Mouse (Mus musculus) embryonic facial prominence, embryonic 13.5 days (tissue): Measurements from ENCODE around the gene Prr27. TPM values are rescaled to one million over a fixed set of nuclear protein-coding genes. Genes with fewer than 3 reads are reported as not detected.

Source experiments
- ATAC-seq: fragments of 200-750 bp; cut with Nextera tagmentation; 2 replicates; pipeline ENCODE4 v1.8.0; 2017; ENCODE audit warnings: low read depth; ENCODE audit not compliant: insufficient number of reproducible peaks, insufficient read depth, low FRiP score, low TSS enrichment
- H3K27ac ChIP-seq: fragments of 300-500 bp; sonication (generic); 2 replicates; pipeline ENCODE4 v1.5.1; 2015; ENCODE audit warnings: moderate library complexity, mild to moderate bottlenecking, inconsistent platforms
- H3K27me3 ChIP-seq: fragments of 300-500 bp; sonication (generic); 2 replicates; pipeline ENCODE4 v1.6.1; 2015; ENCODE audit warnings: mild to moderate bottlenecking, inconsistent platforms
- H3K36me3 ChIP-seq: fragments of 300-500 bp; sonication (generic); 2 replicates; pipeline ENCODE4 v1.6.1; 2015; ENCODE audit warnings: mild to moderate bottlenecking, inconsistent platforms
- H3K4me1 ChIP-seq: fragments of 300-500 bp; sonication (generic); 2 replicates; pipeline ENCODE4 v1.6.1; 2015; ENCODE audit warnings: inconsistent platforms
- H3K4me2 ChIP-seq: fragments of 300-500 bp; sonication (generic); 2 replicates; pipeline ENCODE4 v1.6.1; 2015; ENCODE audit warnings: moderate library complexity, mild to moderate bottlenecking, inconsistent platforms
- H3K4me3 ChIP-seq: fragments of 300-500 bp; sonication (generic); 2 replicates; pipeline ENCODE4 v1.5.1; 2015; ENCODE audit warnings: mild to moderate bottlenecking, inconsistent platforms
- H3K9ac ChIP-seq: fragments of 300-500 bp; sonication (generic); 2 replicates; pipeline ENCODE4 v1.6.1; 2015; ENCODE audit warnings: mild to moderate bottlenecking, inconsistent platforms
- H3K9me3 ChIP-seq: fragments of 300-500 bp; sonication (generic); 2 replicates; pipeline ENCODE4 v1.6.1; 2016; ENCODE audit warnings: inconsistent platforms
- WGBS: fragments of 180-500 bp; shearing (Covaris S2); methylation state at CpG from one replicate; pipeline ENCODE4 v1.1.7; 2015; ENCODE audit warnings: mixed read lengths; 5-methylcytosine and 5-hydroxymethylcytosine counted together
- polyA plus RNA-seq: library from polyadenylated mRNA; unstranded; fragments of >200 nt; fragmentation: Nextera tagmentation; extraction: Ambion mirVana; gene quantifications from 2 replicates; pipeline ENCODE4 v1.2.1, GENCODE M21; 2015

Prr27 gene
- polyA plus RNA-seq, result not detected in 2 replicates

DNA sequence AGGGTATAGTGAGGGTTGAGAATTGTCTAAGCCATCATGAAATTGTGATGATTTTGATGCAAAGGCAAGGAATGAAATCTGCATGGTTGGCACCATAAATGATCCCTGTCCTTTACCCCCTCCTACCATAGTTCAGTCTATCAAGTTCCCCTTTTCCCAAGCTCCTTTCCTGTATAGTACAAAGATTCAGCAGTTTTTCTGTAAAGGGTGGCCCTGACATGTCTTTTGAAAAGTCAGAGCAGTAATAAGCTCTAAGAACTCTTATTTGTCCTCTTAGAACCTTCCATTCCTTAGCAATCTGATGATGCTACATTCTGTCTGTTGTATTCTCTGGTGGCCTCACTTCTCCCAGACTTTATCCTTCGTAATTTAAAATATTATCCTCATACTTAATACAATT is at the start of gene Prr27:
Gene Prr27, plus strand, starts transcription at position 301 of the 400 bp plus-strand sequence.
- Histone ChIP-seq H3K27ac (no peak within 1 kb of the TSS), H3K4me3 (no peak within 1 kb of the TSS), H3K9ac (no peak within 1 kb of the TSS), H3K4me1 (no peaks in the 10 kb centered on the region), H3K36me3 (no peaks in the 10 kb centered on the region), H3K4me2 (no peak within 1 kb of the TSS), H3K27me3 (no peaks in the 10 kb centered on the region), H3K9me3 (no peaks in the 10 kb centered on the region)
- no peak for ATAC-seq
- 72% methylated on average over 1 of the region's 1 CpGs for WGBS

DNA sequence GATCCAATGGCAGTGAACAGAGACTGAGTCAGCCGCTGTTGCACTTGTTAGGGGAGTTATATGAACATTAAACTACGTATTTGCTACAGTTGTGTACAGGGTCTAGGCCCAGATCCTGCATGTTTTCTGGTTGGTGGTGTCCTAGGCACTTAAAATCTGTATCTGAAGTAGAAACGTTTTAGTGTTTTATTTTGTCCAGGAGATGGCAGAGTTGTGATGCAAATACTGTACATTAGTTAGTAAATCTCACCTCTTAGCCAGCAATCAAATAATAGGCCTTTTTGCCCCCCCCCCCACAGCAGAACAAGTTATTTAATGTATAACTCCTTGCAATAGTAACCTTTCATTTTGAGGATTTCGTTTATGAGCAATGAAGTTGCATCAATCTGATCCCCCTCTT is 42.8 kb upstream of the Prr27 start:
- no peaks in the 10 kb centered on the region for H3K4me1 ChIP-seq
- no peak overlapping the region for H3K4me2 ChIP-seq
- no peaks in the 10 kb centered on the region for H3K36me3 ChIP-seq
- no peaks in the 10 kb centered on the region for H3K27me3 ChIP-seq
- WGBS, result 59% methylated on average over 4 of the region's 4 CpGs
- H3K9ac ChIP-seq, result no peak overlapping the region
- H3K27ac ChIP-seq, result no peak overlapping the region
- ATAC-seq, result no peak
- H3K9me3 ChIP-seq, result no peaks in the 10 kb centered on the region
- H3K4me3 ChIP-seq, result no peak overlapping the region

DNA sequence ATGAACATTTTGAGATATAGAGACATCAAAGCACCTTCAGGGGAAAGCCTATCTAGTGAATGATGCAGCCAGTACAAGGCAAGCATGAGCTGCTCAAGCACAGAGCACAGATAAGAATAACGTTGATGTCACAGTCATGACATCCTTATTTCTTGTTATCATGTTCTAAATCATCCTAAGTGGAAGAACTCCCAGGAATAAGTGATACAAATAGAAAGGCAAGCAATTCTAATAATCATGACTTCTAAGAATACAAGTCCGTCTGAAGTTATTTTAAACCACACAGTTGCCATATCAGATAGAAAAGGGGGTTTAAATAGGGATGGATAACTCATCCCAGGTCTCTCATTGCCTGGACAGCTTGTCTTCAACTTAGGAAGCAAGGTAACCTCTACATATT is 17.7 kb upstream of the Prr27 start, which contains the start of gene Csn1s2b:
Gene Csn1s2b, plus strand, starts transcription at position 301 of the 400 bp plus-strand sequence.
- Histone ChIP-seq H3K4me1 (no peaks in the 10 kb centered on the region), H3K27me3 (no peaks in the 10 kb centered on the region), H3K9ac (no peak within 1 kb of the TSS), H3K27ac (no peak within 1 kb of the TSS), H3K36me3 (no peaks in the 10 kb centered on the region), H3K4me2 (no peak within 1 kb of the TSS), H3K4me3 (no peak within 1 kb of the TSS), H3K9me3 (no peaks in the 10 kb centered on the region)
- 64% methylated on average over 2 of the region's 2 CpGs for WGBS
- no peak for ATAC-seq

DNA sequence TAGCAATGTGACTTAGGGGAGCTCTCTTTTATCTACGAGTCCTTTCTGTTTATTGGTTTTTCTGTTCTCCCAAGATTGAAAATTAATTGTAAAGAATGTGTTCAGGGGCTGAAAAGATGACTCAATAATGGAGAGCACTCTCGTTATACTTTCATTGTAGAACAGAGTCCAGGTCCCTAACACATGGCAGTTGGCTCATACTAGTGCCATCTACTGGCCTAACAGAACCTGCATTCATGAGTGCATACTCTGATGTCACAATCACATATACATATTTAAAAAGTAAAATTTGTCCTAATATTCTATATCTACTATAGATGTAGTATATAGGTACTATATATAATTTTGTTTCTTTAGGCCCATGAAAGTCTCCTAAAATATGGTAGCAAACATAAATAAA is 16.2 kb upstream of the Prr27 start:
- 58% methylated on average over 2 of the region's 2 CpGs for WGBS
- Histone ChIP-seq H3K27me3 (no peaks in the 10 kb centered on the region), H3K9ac (no peak overlapping the region), H3K9me3 (no peaks in the 10 kb centered on the region), H3K4me3 (no peak overlapping the region), H3K36me3 (no peaks in the 10 kb centered on the region), H3K27ac (no peak overlapping the region), H3K4me2 (no peak overlapping the region), H3K4me1 (no peaks in the 10 kb centered on the region)
- ATAC-seq, result no peak

DNA sequence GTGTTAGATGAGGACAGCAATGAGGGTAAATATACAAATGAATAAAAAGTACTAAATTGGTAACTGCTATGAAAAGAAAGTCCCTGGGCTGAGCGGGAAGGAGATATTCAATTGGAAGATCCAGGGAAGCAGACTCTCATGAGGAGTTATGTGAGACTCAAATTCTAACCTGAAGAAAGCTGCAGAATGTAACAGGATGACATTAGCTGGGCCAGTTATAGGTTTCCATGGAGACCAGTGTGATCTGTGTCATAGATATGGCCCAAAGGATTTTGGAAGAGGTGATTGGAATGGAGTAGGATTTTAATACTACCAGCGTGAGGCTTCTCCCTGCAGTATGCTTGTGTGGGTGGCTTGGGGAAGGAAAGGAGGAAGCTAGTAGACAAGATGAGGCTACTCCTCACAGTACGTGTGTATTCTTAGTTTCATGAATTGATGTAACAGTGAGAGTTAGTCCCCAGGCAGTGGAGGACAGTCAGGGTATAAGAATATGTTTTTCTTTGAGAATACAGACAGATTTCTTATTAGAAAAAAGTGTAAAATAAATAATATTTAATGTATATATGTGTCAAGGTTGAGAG is 29.7 kb downstream of the Prr27 start:
- no peak overlapping the region for H3K9ac ChIP-seq
- ATAC-seq, result no peak
- no peak overlapping the region for H3K4me2 ChIP-seq
- no peak overlapping the region for H3K27ac ChIP-seq
- WGBS, result 54% methylated on average over 3 of the region's 3 CpGs
- no peak overlapping the region for H3K4me3 ChIP-seq
- no peaks in the 10 kb centered on the region for H3K4me1 ChIP-seq
- H3K9me3 ChIP-seq, result no peaks in the 10 kb centered on the region
- no peaks in the 10 kb centered on the region for H3K36me3 ChIP-seq
- no peaks in the 10 kb centered on the region for H3K27me3 ChIP-seq

DNA sequence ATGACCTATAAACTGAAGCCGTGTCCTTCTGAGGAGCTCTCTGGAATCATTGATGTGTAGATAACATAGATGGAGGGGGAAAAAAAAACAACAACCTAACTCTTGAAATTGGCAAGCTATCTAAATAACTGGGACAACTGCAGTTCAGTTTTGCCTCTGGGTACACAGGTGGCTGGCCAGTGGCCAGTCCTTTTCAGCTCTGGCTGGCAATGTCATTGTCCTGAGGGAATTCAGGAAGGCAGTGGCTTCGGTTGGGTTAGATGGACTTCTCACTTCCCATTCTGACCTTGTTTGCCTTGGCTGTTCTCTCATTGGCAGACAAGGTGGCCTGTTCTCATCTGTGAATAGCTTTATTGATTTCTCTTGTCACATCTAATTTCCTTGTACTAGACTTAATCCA is 44.6 kb downstream of the Prr27 start:
- 54% methylated on average over 2 of the region's 2 CpGs for WGBS
- Histone ChIP-seq H3K9me3 (no peaks in the 10 kb centered on the region), H3K4me2 (no peak overlapping the region), H3K9ac (no peak overlapping the region), H3K36me3 (no peaks in the 10 kb centered on the region), H3K27ac (no peak overlapping the region), H3K27me3 (no peaks in the 10 kb centered on the region), H3K4me3 (no peak overlapping the region), H3K4me1 (no peaks in the 10 kb centered on the region)
- ATAC-seq, result no peak

DNA sequence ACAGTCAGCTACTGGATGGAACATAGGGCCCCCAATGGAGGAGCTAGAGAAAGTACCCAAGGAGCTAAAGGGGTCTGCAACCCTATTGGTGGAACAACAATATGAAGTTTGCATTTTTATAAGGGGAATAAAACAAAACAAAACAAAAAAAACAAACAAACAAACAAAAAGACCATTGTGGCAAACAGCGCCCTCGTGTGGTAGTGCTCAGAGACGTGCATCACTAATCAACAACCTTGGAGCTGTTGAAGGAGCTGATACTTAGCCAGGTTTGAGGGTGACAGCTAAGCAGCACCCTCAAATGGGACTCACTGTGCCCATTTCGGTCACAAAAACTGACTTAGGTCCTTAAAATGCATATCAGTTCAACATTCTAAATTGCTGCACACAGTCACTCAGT is 45.9 kb downstream of the Prr27 start:
- ATAC-seq, result no peak
- 32% methylated on average over 4 of the region's 4 CpGs for WGBS
- Histone ChIP-seq H3K27me3 (no peaks in the 10 kb centered on the region), H3K36me3 (no peaks in the 10 kb centered on the region), H3K4me1 (no peaks in the 10 kb centered on the region), H3K4me3 (no peak overlapping the region), H3K9me3 (no peaks in the 10 kb centered on the region), H3K9ac (no peak overlapping the region), H3K27ac (no peak overlapping the region), H3K4me2 (no peak overlapping the region)

DNA sequence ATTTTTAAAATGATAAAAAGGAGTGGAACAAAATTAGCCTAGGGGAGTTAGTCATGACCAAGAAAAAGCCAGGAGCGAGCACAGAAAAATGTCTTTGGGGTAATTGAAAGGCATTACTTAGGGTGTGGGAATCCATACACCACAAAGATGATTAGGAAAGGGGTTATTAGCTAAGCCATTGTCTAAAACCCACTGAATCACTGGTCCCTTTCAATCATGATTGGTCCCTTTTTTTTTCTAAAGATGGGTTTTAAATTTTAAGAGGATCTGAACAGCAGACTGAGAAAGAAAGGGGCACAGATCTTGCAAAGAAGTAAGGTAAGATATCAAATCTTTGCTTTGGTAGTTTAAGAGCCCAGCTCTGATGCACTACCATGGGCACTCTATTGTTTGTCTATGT is 59.2 kb downstream of the Prr27 start, which contains the start of gene Odam:
Gene Odam, plus strand, starts transcription at position 301 of the 400 bp plus-strand sequence.
- H3K4me3 ChIP-seq, result no peak within 1 kb of the TSS
- H3K27me3 ChIP-seq, result no peaks in the 10 kb centered on the region

More for the DNA sequence above, 59.2 kb downstream of the Prr27 start, which contains the start of gene Odam:
- no peaks in the 10 kb centered on the region for H3K36me3 ChIP-seq
- H3K9me3 ChIP-seq, result no peaks in the 10 kb centered on the region
- no peaks in the 10 kb centered on the region for H3K4me1 ChIP-seq
- H3K27ac ChIP-seq, result no peak within 1 kb of the TSS
- no peak within 1 kb of the TSS for H3K4me2 ChIP-seq
- no peak within 1 kb of the TSS for H3K9ac ChIP-seq
- 81% methylated on average over 1 of the region's 1 CpGs for WGBS
- ATAC-seq, result no peak

Other genes starting within 250 kb of the Prr27 start
- gene Sult1e1, start 234.1 kb upstream of the Prr27 start, polyA plus RNA-seq, result 7.2 and 15.2 TPM in 2 replicates
- gene Csn1s1, start 159.5 kb upstream of the Prr27 start, polyA plus RNA-seq, result not detected in 2 replicates
- not detected in 2 replicates for gene Csn2, start 126.1 kb upstream of the Prr27 start, polyA plus RNA-seq
- gene Csn1s2a, start 51.1 kb upstream of the Prr27 start, polyA plus RNA-seq, result not detected in 2 replicates
- not detected in 2 replicates for gene Csn1s2b, start 17.6 kb upstream of the Prr27 start, polyA plus RNA-seq
- gene Odam, start 59.3 kb downstream of the Prr27 start, polyA plus RNA-seq, result 0.51 and 2.2 TPM in 2 replicates
- not detected in 2 replicates for gene Csn3, start 99.9 kb downstream of the Prr27 start, polyA plus RNA-seq
- gene 2310003L06Rik, start 143.8 kb downstream of the Prr27 start, polyA plus RNA-seq, result 0.17 TPM in 1 of 2 replicates, not detected in the other
- gene Gm28434, start 143.8 kb downstream of the Prr27 start, polyA plus RNA-seq, result not detected in 2 replicates
- not detected in 2 replicates for gene Cabs1, start 153.8 kb downstream of the Prr27 start, polyA plus RNA-seq
- gene Smr3a, start 176.9 kb downstream of the Prr27 start, polyA plus RNA-seq, result not detected in 2 replicates